ENCODE assay signal across 27 mouse cellular contexts in genomic region chr4:76502575-76503278, GRCm38 (mm10).
DNase-seq lines count a peak whose midpoint lies in the region; ATAC-seq lines count a peak whose summit lies in the region.
"Had no signal": no experiment of that assay in that cellular context is flagged by ENCODE, and none has a peak within 500 bp of the region (broad histone marks: within the 10 kb centered on the region; RNA-seq: fewer than 3 reads in every experiment).

No protein-coding gene starts in this region.

- no peak overlapping the region for H3K4me2 ChIP-seq in embryonic facial prominence, embryonic 11.5 days (ENCODE audit: low read depth, low read length)
- H3K4me2 ChIP-seq in kidney, embryonic 15.5 days = no peak overlapping the region
- H3K4me2 ChIP-seq in neural tube, embryonic 15.5 days = no peak overlapping the region
- H3K4me2 ChIP-seq: embryonic facial prominence, embryonic 15.5 days; forebrain, embryonic 12.5 days; midbrain, embryonic 13.5 days had no signal

- WGBS in embryonic facial prominence, embryonic 11.5 days = 30% methylated on average over 6 of the region's 6 CpGs
- 36% methylated on average over 6 of the region's 6 CpGs for WGBS in embryonic facial prominence, embryonic 10.5 days
- 33% methylated on average over 6 of the region's 6 CpGs for WGBS in kidney, embryonic 15.5 days
- 52% methylated on average over 6 of the region's 6 CpGs for WGBS in neural tube, embryonic 15.5 days

- no peaks in the 10 kb centered on the region for H3K4me1 ChIP-seq in embryonic facial prominence, embryonic 11.5 days (ENCODE audit: control insufficient read depth, insufficient read depth, low read length)
- peaks cover 12% of the 10 kb centered on the region for H3K4me1 ChIP-seq in embryonic facial prominence, embryonic 10.5 days
- 0 out of 2 replicates have a peak, but pooled peaks cover 6% of the 10 kb centered on the region for H3K4me1 ChIP-seq in kidney, embryonic 15.5 days
- H3K4me1 ChIP-seq in neural tube, embryonic 15.5 days = peaks cover 9% of the 10 kb centered on the region; the same call in 1 of the 2 replicates
- H3K4me1 ChIP-seq: forebrain, embryonic 12.5 days; hindbrain, embryonic 10.5 days; midbrain, embryonic 13.5 days had no signal

- DNase-seq in embryonic facial prominence, embryonic 11.5 days (ENCODE audit: low spot score) = peak; percentile 6
- DNase-seq in embryonic facial prominence, embryonic 10.5 days (ENCODE audit: low spot score) = no peak
- DNase-seq in kidney, postnatal 25 days = no peak
- DNase-seq in neural tube, embryonic 10.5 days (ENCODE audit: extremely low spot score, low spot score) = no peak
- no peak for DNase-seq in thymus, postnatal 4 days
- DNase-seq in gastrocnemius, postnatal 36 days = no peak
- DNase-seq: adrenal gland, postnatal 10 days; forebrain, postnatal 0 days; gastrocnemius, postnatal 10 days; heart, postnatal 14 days; kidney, adult 18-20 months; kidney, postnatal 10 days; liver; lung, adult 2 months; lung, postnatal 4 days; retina, postnatal 1 day; right cerebral cortex, postnatal 14 days had no signal

- H3K27ac ChIP-seq in embryonic facial prominence, embryonic 11.5 days (replicated peaks; ENCODE audit: low read depth, low read length) = no peak overlapping the region
- H3K27ac ChIP-seq in embryonic facial prominence, embryonic 10.5 days (replicated peaks) = no peak overlapping the region
- H3K27ac ChIP-seq in kidney, embryonic 15.5 days = no peak overlapping the region
- no peak overlapping the region for H3K27ac ChIP-seq in neural tube, embryonic 15.5 days (replicated peaks)
- H3K27ac ChIP-seq: embryonic facial prominence, embryonic 15.5 days; forebrain, embryonic 12.5 days; hindbrain, embryonic 10.5 days; layer of hippocampus, adult 2 months; left cerebral cortex, adult 2 months; liver, embryonic 14.5 days; midbrain, embryonic 13.5 days had no signal

- H3K36me3 ChIP-seq in embryonic facial prominence, embryonic 11.5 days (replicated peaks; ENCODE audit: control insufficient read depth, insufficient read depth, low read depth, low read length) = no peaks in the 10 kb centered on the region
- no peaks in the 10 kb centered on the region for H3K36me3 ChIP-seq in embryonic facial prominence, embryonic 10.5 days (replicated peaks)
- no peaks in the 10 kb centered on the region for H3K36me3 ChIP-seq in kidney, embryonic 15.5 days
- H3K36me3 ChIP-seq in neural tube, embryonic 15.5 days = no peaks in the 10 kb centered on the region
- H3K36me3 ChIP-seq: embryonic facial prominence, embryonic 15.5 days; forebrain, embryonic 12.5 days; hindbrain, embryonic 10.5 days; midbrain, embryonic 13.5 days had no signal

- H3K9me3 ChIP-seq in embryonic facial prominence, embryonic 11.5 days (replicated peaks; ENCODE audit: control insufficient read depth, low read length) = no peaks in the 10 kb centered on the region
- no peaks in the 10 kb centered on the region for H3K9me3 ChIP-seq in embryonic facial prominence, embryonic 10.5 days
- H3K9me3 ChIP-seq in kidney, embryonic 15.5 days (replicated peaks) = no peaks in the 10 kb centered on the region
- no peaks in the 10 kb centered on the region for H3K9me3 ChIP-seq in neural tube, embryonic 15.5 days (replicated peaks)
- H3K9me3 ChIP-seq: embryonic facial prominence, embryonic 15.5 days; forebrain, embryonic 12.5 days; hindbrain, embryonic 10.5 days; midbrain, embryonic 13.5 days had no signal

- H3K4me3 ChIP-seq in embryonic facial prominence, embryonic 11.5 days (ENCODE audit: low read depth, low read length) = no peak overlapping the region
- no peak overlapping the region for H3K4me3 ChIP-seq in embryonic facial prominence, embryonic 10.5 days
- H3K4me3 ChIP-seq in kidney, embryonic 15.5 days (replicated peaks) = no peak overlapping the region
- H3K4me3 ChIP-seq in neural tube, embryonic 15.5 days (replicated peaks) = no peak overlapping the region
- H3K4me3 ChIP-seq: embryonic facial prominence, embryonic 15.5 days; forebrain, embryonic 12.5 days; hindbrain, embryonic 10.5 days; layer of hippocampus, adult 2 months; left cerebral cortex, adult 2 months; midbrain, embryonic 13.5 days had no signal

- intact Hi-C loops in gastrocnemius, postnatal 36 days (cut with DNase I) = no loop called here

- no peak for ATAC-seq in embryonic facial prominence, embryonic 11.5 days (replicated peaks; ENCODE audit: insufficient number of reproducible peaks, low FRiP score, low TSS enrichment, low read depth)
- ATAC-seq in kidney, embryonic 15.5 days (replicated peaks; ENCODE audit: low FRiP score) = peak; percentile 79
- peak; percentile 28; the same call in 1 of the 2 replicates for ATAC-seq in neural tube, embryonic 15.5 days (ENCODE audit: low FRiP score)
- ATAC-seq: forebrain, postnatal 0 days; midbrain, embryonic 13.5 days; Patski had no signal

- H3K9ac ChIP-seq in embryonic facial prominence, embryonic 11.5 days (replicated peaks; ENCODE audit: low read length) = no peak overlapping the region
- no peak overlapping the region for H3K9ac ChIP-seq in kidney, embryonic 15.5 days
- H3K9ac ChIP-seq in neural tube, embryonic 15.5 days (replicated peaks) = no peak overlapping the region
- H3K9ac ChIP-seq: embryonic facial prominence, embryonic 15.5 days; forebrain, embryonic 12.5 days; forebrain, postnatal 0 days; liver, embryonic 14.5 days; midbrain, embryonic 13.5 days had no signal

- H3K27me3 ChIP-seq in embryonic facial prominence, embryonic 11.5 days (ENCODE audit: control insufficient read depth, insufficient read depth, low read length) = no peaks in the 10 kb centered on the region
- H3K27me3 ChIP-seq in embryonic facial prominence, embryonic 10.5 days (replicated peaks; ENCODE audit: low read depth, poor library complexity, severe bottlenecking) = no peaks in the 10 kb centered on the region
- no peaks in the 10 kb centered on the region for H3K27me3 ChIP-seq in kidney, embryonic 15.5 days
- H3K27me3 ChIP-seq in neural tube, embryonic 15.5 days (replicated peaks) = no peaks in the 10 kb centered on the region
- H3K27me3 ChIP-seq: embryonic facial prominence, embryonic 15.5 days; forebrain, embryonic 12.5 days; midbrain, embryonic 13.5 days; Patski had no signal
